Mouse (Mus musculus): ENCODE measurements around the gene Casz1.
A peak's percentile ranks its signal among the peaks of the same experiment; 100 is the strongest.

The Casz1 gene

GRCm38 (mm10) chr4:148872372-148872771 is 68.1 kb downstream of the Casz1 start:
- peak; percentile 22 for DNase-seq (ENCODE audit: extremely low read depth, insufficient read length, low spot score)

GRCm38 (mm10) chr4:148872783-148873182 is 68.6 kb downstream of the Casz1 start:
- DNase-seq (ENCODE audit: extremely low read depth, insufficient read length, low spot score), result peak; percentile 47

GRCm38 (mm10) chr4:148876166-148876565 is 71.9 kb downstream of the Casz1 start:
- DNase-seq (ENCODE audit: extremely low read depth, insufficient read length, low spot score), result no peak

- no peak for DNase-seq (ENCODE audit: extremely low read depth, insufficient read length, low spot score)
Measured at GRCm38 (mm10) chr4:148876867-148877266, 72.6 kb downstream of the Casz1 start.

GRCm38 (mm10) chr4:148878192-148878983 is 74.2 kb downstream of the Casz1 start:
- DNase-seq (ENCODE audit: extremely low read depth, insufficient read length, low spot score), result no peak

DNA sequence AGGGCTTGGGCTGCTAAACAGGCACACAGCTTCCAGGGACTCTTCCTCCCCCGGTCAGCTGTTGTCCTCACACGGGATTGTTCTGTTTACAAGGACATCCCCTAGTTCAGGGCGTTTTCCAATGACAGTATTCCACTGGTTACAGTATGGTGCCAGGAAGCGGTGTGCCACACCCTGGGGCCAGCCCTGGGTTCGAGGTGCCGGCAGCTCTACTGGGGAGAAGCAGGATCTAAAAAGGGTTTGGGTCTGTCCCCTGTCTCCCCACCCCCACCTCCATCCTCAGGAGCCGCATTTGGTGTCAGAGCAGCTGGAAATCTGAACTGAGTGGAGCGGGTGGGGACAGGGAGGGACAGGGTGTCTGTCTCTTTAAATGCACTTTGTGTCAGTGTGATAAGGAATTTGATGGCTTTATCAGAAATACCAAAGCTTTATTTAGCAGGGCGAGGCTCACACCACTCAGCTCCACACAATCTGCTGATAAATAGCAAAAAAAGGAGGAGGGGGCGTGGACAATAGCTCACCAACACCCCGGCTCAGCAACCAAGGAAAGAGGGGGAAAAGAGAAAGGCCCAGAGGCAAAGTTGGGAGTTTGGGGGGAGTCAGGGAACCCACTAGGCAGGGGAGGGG is 74.9 kb downstream of the Casz1 start:
- no peak for DNase-seq (ENCODE audit: extremely low read depth, insufficient read length, low spot score)

DNA sequence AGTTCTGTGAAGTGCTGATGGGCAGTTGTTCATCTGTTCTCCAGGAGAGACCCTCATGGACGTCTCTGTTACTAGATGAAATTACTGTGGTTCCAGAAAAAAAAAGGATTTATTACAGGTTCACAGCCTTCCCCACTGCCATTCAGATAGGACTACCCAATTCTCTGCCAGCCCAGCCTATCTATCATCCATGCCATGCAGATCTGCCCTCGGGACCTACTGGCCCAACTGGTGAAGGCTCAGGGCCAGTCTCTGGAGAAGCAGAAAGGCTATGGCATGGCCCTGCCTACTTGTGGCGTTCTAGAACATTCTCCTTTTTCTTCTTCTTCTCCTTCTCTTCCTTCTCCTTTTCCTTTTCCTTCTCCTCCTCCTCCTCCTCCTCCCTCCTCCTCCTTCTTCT is 75.4 kb downstream of the Casz1 start:
- DNase-seq (ENCODE audit: extremely low read depth, insufficient read length, low spot score), result no peak

DNA sequence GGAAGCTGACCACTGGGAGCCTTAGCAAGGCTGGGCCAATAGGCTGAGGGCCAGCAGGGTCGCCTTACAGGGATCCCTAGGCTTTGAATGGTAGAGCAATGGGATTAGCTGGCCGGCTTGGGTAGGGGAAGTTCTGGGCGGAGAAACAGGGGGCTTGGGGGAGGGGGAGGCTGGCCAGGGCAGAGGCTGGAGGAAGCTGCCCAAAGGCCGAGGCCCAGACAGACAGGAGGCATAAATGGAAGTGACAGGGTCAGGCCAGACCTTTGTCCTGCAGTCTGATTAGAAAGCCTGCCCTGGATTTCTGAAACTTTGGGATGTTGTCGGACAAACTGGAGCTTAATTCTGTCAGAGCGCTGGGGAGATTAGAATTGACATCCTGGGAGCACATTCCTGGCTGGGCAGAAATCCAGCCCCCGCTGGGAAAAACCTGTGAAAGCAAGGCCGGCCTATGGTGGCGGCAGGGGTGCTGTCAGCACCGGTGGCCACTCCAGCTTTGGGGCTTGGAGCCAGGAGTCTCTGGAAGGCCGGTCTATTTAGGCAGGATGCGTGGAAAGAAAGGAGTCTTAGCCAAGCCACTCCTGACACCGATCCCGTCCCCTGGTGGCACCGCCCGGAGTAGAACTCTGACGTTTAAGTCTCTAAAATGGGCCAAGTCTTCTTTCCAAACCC is 76.9 kb downstream of the Casz1 start:
- no peak for DNase-seq (ENCODE audit: extremely low read depth, insufficient read length, low spot score)

DNA sequence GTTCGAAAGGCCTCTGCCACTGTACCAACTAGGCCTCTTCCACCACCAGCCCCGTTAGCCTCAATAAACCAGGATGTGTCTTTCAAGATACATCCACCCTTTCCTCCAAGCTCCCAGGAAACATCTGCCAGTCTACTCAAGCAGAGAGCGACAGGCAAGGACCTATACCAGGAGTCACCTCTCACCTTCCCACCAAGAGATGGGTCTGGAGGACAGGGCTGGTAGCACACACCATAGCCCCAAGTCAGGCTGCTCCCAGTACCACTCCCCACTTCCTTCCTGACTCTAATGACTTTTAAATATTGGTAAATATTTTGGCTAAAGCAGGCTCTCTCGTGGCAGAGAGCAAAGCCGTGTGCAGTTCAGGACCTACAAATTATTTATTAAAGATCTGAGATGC is 77.6 kb downstream of the Casz1 start:
- DNase-seq (ENCODE audit: extremely low read depth, insufficient read length, low spot score), result no peak

DNA sequence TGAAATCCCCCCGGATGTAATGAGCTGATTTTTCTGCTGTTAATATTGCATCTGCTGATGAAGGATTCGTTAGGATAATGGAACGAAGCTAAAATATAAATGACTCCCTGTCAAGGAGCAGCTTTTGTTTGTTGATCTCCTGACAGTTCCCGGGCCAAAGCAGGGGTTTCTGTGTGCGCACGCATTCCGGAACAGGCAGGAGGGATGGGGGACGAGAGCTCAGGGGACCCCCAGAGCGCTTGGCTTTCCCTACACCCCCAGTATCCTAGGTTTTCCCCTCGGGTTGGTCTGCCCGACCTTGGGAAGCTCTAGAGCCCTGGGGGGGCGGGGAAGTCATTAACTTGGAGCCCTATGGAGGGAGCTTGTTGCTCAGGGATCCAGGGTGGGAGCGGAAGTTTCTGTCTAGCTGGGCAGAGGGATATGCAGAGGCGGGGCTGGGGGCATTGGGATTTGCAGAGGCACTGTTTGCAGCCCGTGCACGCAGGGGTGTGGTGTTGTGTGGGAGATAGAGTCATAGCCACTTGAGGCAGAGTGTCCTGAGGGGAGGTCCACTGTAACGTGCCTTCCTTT is 78.2 kb downstream of the Casz1 start:
- DNase-seq (ENCODE audit: extremely low read depth, insufficient read length, low spot score), result no peak

DNA sequence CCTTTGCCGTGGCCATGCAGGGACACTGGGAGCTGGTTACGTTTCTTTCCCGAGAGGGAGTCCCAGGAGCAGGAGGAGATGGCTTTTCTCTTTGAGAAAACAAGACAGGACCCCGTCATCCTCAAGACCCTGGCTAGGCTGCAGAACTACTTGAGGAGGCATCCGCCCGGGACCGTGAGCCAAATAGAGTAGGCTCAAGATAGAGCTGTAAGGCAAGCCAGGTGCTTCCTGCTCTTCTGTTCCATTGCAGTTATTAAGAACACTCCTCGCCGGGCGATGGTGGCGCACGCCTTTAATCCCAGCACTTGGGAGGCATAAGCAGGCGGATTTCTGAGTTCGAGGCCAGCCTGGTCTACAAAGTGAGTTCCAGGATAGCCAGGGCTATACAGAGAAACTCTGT is 80.4 kb downstream of the Casz1 start:
- no peak for DNase-seq (ENCODE audit: extremely low read depth, insufficient read length, low spot score)

DNA sequence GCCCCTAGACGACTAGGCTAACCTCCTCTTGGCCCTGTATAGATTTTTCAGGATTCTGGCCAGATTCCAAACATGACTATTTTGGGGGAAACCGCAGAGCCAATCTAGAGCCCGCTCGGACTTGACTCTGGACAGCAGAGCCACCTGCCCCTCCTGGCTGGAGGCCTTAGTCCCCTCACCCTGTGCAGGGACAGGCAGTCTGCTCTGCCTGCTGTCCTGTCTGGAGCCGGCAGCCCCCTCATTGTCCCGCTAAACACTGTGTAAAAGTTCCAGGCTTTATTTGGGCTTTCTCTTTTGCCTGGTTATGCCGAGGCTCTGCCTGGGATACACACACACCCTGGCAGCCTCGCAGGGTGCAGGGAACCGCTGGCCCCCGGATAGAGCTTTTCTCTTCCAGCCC is 81.2 kb downstream of the Casz1 start:
- DNase-seq (ENCODE audit: extremely low read depth, insufficient read length, low spot score), result no peak

GRCm38 (mm10) chr4:148885921-148886540 is 81.8 kb downstream of the Casz1 start:
- no peak for DNase-seq (ENCODE audit: extremely low read depth, insufficient read length, low spot score)

DNA sequence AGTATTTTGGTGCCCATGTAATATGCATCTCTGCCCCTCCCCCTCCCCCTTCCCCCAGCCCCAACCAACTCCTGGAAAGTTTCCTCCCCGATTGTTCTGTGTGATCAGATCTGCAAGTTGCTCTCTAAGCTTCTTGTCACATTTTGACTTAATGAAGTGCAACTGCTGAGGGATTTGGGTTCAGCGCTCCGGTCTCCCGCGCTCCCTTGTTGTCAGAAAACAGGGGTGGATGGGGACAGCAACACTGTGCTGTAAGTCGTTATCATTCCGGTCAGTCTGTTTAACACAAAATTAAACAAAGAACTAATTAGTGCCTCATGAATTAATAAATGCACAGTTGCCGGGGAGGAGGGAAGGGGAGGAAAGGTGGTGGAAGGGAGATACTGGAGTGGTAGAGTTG is 84.0 kb downstream of the Casz1 start:
- DNase-seq (ENCODE audit: extremely low read depth, insufficient read length, low spot score), result no peak

DNA sequence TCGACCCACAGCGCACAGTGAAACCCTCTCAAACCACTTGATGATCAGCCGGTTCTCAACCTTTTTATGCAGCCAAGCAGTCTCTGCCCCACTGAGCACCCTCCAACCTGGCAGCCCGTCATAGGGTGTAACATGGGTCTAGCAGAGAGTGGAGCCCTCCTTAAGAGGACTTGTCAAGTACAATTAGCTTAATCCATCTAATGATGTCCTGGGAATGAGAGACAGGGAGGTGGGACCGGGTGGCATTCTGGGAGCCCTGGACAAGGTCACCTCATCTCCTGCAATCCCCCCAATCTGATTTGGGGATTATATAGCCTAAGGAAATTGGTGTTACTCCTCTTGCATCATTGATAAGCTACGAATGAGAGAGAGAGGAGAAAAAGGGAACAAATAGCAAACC is 84.8 kb downstream of the Casz1 start:
- no peak for DNase-seq (ENCODE audit: extremely low read depth, insufficient read length, low spot score)

DNA sequence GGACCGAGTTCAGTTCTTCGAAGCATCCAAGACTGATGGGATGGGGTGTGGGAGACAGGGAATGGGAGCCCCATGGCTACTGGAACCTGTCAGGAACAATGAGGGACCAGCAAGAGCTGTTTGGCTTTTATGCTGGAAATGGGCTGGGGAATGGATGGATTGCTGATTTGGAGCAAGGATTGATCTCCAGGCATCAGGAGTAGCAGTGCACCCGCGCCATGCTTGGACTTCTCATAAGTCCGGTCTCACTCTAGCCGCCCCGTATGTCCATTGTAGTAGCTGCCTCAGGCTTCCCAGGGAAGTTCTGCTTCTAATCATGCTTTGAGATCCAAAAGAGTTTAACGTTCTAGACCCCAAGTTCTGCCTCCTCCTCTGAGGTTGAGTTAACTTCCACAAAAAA is 86.2 kb downstream of the Casz1 start:
- no peak for DNase-seq (ENCODE audit: extremely low read depth, insufficient read length, low spot score)

DNA sequence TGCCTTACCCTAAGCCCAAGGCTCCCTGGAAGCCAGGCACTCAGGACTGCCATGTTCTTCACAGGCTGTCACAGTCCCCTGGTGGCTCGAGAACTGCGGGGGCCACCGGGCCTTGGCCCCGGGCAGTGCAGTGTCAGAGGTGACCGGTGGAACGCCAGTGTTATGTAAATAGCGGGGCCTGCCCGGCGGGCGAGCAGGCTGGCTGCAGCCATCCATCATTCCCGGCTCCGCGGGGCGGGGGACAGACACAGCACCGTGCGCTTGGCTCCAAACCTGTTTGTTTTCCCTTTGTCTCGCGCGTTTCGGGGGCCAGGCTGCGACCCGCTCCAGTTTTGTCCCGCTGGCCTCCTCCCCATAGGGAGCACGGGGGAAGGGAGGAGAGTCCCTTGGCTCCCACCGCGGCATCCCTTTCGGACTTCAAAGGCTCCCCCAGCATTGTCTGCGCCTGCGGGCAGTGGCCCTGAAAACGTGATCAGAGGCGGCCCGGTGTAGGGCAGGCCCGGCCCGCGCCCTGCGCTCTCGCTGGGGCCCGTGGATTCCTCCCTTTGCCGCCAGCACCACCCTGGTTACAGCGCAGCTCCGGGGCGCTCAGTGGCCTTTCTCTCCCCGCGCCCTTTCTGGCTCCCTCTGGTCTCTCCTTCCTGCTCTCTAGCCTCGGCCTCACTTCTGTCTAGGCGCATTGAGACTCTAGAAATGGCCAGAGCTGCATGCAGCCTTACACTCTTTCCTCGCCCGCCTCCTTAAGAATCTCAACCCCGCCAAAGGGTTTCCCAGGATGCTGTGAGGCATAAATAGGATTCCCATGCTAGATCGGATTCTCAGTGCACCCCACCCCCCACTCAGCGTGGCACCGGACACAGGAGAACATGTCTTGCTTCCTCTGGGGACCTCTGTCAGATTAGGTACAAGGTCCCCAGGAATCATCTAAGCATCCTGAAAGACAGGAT is 86.9 kb downstream of the Casz1 start:
- no peak for DNase-seq (ENCODE audit: extremely low read depth, insufficient read length, low spot score)

DNA sequence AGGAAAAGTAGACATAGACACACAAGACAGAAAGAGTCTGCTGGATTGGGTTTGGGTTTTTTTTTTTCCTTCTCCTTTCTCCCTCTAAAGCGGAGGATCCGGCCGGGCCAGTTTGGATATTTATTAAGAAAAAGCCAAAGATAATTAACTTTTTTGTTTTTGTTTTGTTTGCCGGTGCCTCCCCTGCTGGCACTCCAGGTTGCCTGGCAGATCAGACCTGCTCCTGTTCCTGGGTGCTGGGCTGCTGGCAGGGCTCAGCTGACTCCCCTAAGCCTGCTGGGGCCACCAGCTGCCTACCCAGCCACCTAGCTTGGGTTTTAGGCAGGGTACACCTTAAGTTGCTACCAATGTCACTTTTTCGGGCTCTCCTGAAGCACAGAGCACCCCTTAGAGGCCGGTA is 91.9 kb downstream of the Casz1 start:
- DNase-seq (ENCODE audit: extremely low read depth, insufficient read length, low spot score), result no peak

DNA sequence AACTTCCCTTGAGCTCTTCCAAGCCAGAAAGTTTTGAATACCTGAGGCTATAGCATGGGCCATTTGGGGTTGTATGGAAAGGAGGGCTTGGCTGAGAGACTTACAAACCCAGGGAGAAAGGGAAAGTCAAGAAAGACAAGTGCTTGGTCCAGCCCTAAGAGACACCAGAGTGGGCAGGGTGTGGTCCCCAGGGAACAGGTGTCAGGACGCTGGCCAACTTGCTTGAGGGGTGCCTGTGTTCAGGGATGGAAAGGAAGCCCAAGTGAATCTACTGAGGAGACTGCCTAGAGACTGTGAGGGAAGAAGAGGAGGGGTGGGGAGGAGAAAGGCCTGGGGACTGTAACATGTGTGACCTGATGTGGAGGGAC is 95.7 kb downstream of the Casz1 start:
- no peak for DNase-seq (ENCODE audit: extremely low read depth, insufficient read length, low spot score)

Data from 3134 (cell line).